Mouse (Mus musculus): ENCODE measurements around the gene Hypk. TPM values are rescaled to one million over a fixed set of nuclear protein-coding genes. Genes with fewer than 3 reads are reported as not detected.

Gene Hypk
- total RNA-seq (2021) = 10 to 100 TPM; 29.1 to 39.9 TPM
- long read RNA-seq, experiment 1, transcript Hypk-204 (4 exons, 961 nt) = major isoform, 205 of 207 reads
- long read RNA-seq, experiment 1, partial matches to known transcripts = 0 of 207 reads
- long read RNA-seq, experiment 1, other reads (novel, unspliced or antisense) = 0 of 207 reads
- long read RNA-seq, experiment 2, transcript Hypk-204 (4 exons, 961 nt) = major isoform, 169 of 173 reads
- long read RNA-seq, experiment 2, partial matches to known transcripts = 0 of 173 reads
- long read RNA-seq, experiment 2, other reads (novel, unspliced or antisense) = 0 of 173 reads

- DNase-seq = no peak
These were observed at the start of gene Hypk for GRCm38 (mm10) chr2:121452990-121453389. TSS of gene Hypk (plus strand) at chr2:121453290.

- DNase-seq = no peak
These were observed 49.8 kb upstream of the Hypk start for GRCm38 (mm10) chr2:121403296-121403695.

- peak; percentile 37 for DNase-seq
These were observed 44.9 kb upstream of the Hypk start for GRCm38 (mm10) chr2:121408160-121408559.

GRCm38 (mm10) chr2:121412843-121413386 lies 40.2 kb upstream of the Hypk start:
- DNase-seq = no peak

GRCm38 (mm10) chr2:121413387-121414042 lies 39.6 kb upstream of the Hypk start, which contains the start of the genes Pdia3 and Catsper2:
TSS of gene Pdia3 (plus strand) at chr2:121413775.
TSS of gene Catsper2 (minus strand) at chr2:121413792.
- DNase-seq = peak; percentile 97

GRCm38 (mm10) chr2:121414139-121414685 lies 38.9 kb upstream of the Hypk start:
- DNase-seq = no peak

- DNase-seq = no peak
These were observed 38.0 kb upstream of the Hypk start for GRCm38 (mm10) chr2:121415103-121415502.

GRCm38 (mm10) chr2:121415591-121415990 lies 37.5 kb upstream of the Hypk start:
- no peak for DNase-seq

GRCm38 (mm10) chr2:121416356-121416755 lies 36.7 kb upstream of the Hypk start:
- no peak for DNase-seq

- DNase-seq = no peak
These were observed 34.6 kb upstream of the Hypk start for GRCm38 (mm10) chr2:121418476-121418875.

- DNase-seq = no peak
These were observed 29.9 kb upstream of the Hypk start for GRCm38 (mm10) chr2:121423166-121423565.

- no peak for DNase-seq
These were observed 27.2 kb upstream of the Hypk start for GRCm38 (mm10) chr2:121425890-121426289.

GRCm38 (mm10) chr2:121434854-121435253 lies 18.2 kb upstream of the Hypk start:
- DNase-seq = no peak

GRCm38 (mm10) chr2:121439746-121440145 lies 13.3 kb upstream of the Hypk start:
- DNase-seq = no peak

- no peak for DNase-seq
These were observed 12.1 kb upstream of the Hypk start for GRCm38 (mm10) chr2:121440834-121441605.

- DNase-seq = no peak
These were observed 11.3 kb upstream of the Hypk start for GRCm38 (mm10) chr2:121441800-121442199.

GRCm38 (mm10) chr2:121442259-121443067 lies 10.6 kb upstream of the Hypk start:
- DNase-seq = peak; percentile 89

- DNase-seq = no peak
These were observed 10.1 kb upstream of the Hypk start for GRCm38 (mm10) chr2:121443068-121443349.

- no peak for DNase-seq
These were observed 8.9 kb upstream of the Hypk start, which contains the start of gene Ell3 for GRCm38 (mm10) chr2:121444178-121444577. TSS of gene Ell3 (minus strand) at chr2:121444278.

GRCm38 (mm10) chr2:121445117-121445516 lies 8.0 kb upstream of the Hypk start:
- DNase-seq = no peak

GRCm38 (mm10) chr2:121446506-121446905 lies 6.6 kb upstream of the Hypk start:
- no peak for DNase-seq

GRCm38 (mm10) chr2:121447006-121447405 lies 6.1 kb upstream of the Hypk start:
- DNase-seq = no peak
